Mouse (Mus musculus) limb, embryonic 10.5 days (tissue): ENCODE measurements around the gene Chit1. TPM values are rescaled to one million over a fixed set of nuclear protein-coding genes. Genes with fewer than 3 reads are reported as not detected.

Experiments
- DNase-seq: peaks from one replicate; pipeline ENCODE4 v3.0.0-alpha.2; 2017; ENCODE audit warnings: low spot score
- H3K27ac ChIP-seq: fragments of 300-500 bp; sonication (generic); 2 replicates; pipeline ENCODE4 v1.5.1; 2016; ENCODE audit warnings: mild to moderate bottlenecking
- H3K27me3 ChIP-seq: fragments of 300-500 bp; sonication (generic); 2 replicates; pipeline ENCODE4 v1.6.1; 2016; ENCODE audit warnings: low read depth, mild to moderate bottlenecking; ENCODE audit not compliant: poor library complexity, severe bottlenecking
- H3K36me3 ChIP-seq: fragments of 300-500 bp; sonication (generic); 2 replicates; pipeline ENCODE4 v1.6.1; 2016; ENCODE audit warnings: mild to moderate bottlenecking, moderate library complexity
- H3K4me1 ChIP-seq: fragments of 300-500 bp; sonication (generic); 2 replicates; pipeline ENCODE4 v1.6.1; 2016
- H3K4me3 ChIP-seq: fragments of 300-500 bp; sonication (generic); 2 replicates; pipeline ENCODE4 v1.5.1; 2016; ENCODE audit warnings: mild to moderate bottlenecking, moderate library complexity
- H3K9me3 ChIP-seq: fragments of 300-500 bp; sonication (generic); replicated peaks from 2 replicates; pipeline ENCODE4 v1.6.1; 2016; ENCODE audit warnings: mild to moderate bottlenecking
- WGBS: fragments of 180-500 bp; shearing (Covaris S2); methylation state at CpG from one replicate; pipeline ENCODE4 v1.1.7; 2016; 5-methylcytosine and 5-hydroxymethylcytosine counted together
- polyA plus RNA-seq: library from polyadenylated mRNA; unstranded; fragments of >200 nt; fragmentation: Nextera tagmentation; extraction: Ambion mirVana; gene quantifications from 2 replicates; pipeline ENCODE4 v1.2.1, GENCODE M21; 2016

Gene Chit1
- polyA plus RNA-seq, result not detected in 2 replicates

DNA sequence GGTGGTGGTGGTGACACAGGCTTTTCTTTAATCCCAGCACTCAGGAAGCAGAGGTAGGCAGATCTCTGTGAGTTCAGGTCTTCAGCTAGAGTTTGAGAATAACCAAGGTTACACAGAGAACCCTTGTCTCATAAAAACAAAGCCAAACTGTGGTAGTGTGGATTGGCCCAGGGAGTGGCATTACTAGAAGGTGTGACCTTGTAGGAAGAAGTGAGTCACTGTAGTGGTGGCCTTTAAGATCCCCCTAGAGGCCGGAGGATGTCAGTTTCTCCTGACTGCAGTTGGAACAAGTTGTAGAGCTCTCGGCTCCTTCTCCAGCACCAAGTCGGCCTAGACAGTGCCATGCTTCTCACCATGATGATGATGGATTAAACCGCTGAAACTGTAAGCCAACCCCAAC, at the start of gene Chit1:
Gene Chit1 (plus strand): TSS at position 264 of the 400 bp plus-strand sequence.
- no peak for DNase-seq
- Histone ChIP-seq H3K4me1 (peaks cover 18% of the 10 kb centered on the region), H3K9me3 (no peaks in the 10 kb centered on the region), H3K4me3 (no peak within 1 kb of the TSS), H3K27ac (no peak within 1 kb of the TSS), H3K36me3 (no peaks in the 10 kb centered on the region), H3K27me3 (0 out of 2 replicates have a peak, but pooled peaks cover 4% of the 10 kb centered on the region)
- WGBS, result 74% methylated on average over 4 of the region's 4 CpGs

DNA sequence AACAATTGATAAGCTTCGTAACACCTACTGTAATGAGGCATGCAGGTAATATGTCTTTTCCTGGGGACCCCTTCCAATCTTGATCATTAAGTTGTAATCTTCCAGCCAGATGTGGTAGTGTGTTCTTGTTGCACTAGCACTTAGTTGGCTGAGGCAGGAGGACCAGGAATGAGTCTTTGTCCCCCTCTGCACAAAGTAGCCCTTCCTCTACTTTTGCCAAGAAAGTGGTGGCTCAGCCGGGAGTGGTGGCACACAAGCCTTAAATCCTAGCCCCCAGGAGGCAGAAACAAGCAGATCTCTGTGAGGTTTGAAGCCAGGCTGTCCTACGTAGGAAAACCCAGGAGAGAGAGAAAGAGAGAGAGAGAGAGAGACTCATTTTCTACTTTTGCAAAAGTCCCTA, 49.1 kb upstream of the Chit1 start:
- no peak for DNase-seq
- WGBS, result 60% methylated on average over 3 of the region's 3 CpGs
- peaks cover 72% of the 10 kb centered on the region for H3K4me1 ChIP-seq
- H3K27me3 ChIP-seq, result peaks cover 9% of the 10 kb centered on the region
- no peaks in the 10 kb centered on the region for H3K36me3 ChIP-seq
- no peaks in the 10 kb centered on the region for H3K9me3 ChIP-seq
- peak overlapping the region; percentile 96 for H3K27ac ChIP-seq
- no peak overlapping the region for H3K4me3 ChIP-seq

DNA sequence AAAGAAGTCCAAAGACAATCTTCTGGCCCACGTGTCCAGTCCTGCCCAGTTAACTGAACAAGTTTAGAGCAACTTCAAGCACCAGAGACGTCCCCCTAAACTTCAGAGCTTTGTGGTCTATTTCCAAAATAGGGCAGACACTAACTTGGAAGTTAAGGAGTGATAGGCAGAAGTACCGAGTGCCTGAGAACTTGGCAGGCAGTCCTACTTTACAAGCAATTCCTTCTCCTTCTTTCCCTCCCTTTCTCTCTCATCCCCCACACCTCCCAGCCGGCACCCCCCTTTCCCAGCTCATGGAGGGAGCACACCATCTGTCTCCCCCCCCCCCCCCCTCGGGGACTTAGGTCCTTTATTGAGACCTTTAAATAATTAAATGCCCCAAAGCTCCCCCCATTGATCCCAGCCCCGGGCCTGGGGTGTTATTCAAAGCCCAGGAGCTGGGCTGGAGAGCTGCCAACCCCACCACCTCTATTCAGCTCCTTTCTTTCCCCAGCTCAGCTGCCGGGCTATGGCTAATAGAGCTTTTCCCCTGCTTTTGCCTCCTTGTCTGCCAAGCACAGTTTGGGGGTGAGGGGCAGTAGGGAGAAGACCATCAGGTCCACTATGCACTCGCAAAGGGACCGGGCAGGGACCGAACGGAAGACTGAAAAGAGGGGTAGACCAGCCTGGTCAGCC, 48.5 kb upstream of the Chit1 start:
- 12% methylated on average over 11 of the region's 11 CpGs for WGBS
- Histone ChIP-seq H3K4me1 (peaks cover 79% of the 10 kb centered on the region), H3K27ac (peak overlapping the region; percentile 96), H3K4me3 (peak overlapping the region; percentile 36), H3K9me3 (no peaks in the 10 kb centered on the region), H3K36me3 (no peaks in the 10 kb centered on the region), H3K27me3 (peaks cover 9% of the 10 kb centered on the region)
- DNase-seq, result no peak

DNA sequence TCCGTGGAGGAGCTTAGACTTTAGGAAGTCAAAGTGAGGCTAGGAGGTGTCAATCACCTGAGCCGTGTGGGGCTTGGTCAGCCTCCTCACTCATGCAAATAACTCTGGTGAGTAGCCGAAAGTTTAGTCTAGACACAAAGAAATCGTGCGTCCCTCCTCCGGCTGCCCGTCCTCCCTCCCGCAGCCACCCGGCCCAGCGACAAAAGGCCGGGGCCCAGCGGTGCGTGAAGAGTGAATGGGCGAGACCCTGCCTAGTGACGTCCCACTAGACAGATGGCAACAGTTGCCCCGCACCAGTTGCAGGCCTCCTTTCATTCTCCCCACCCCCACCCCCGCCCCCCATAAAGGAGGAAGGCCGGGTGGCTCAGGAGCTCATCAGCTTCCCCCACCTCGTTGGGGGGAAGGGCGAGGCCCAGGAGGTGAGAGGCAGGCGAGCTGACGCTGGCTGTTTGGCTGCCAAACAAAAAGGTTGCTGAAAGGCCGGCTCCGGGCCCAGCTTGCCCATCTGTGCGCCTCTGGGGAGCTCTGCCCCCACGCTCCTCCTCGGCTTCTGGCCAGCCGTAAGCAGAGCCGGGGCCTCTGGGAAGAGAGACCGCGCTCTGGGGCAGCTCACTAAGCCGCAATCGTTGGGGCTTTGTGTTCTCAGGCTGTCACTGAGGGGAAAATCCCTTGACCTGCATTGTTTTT, 47.8 kb upstream of the Chit1 start:
- Histone ChIP-seq H3K4me3 (peak overlapping the region; percentile 36), H3K36me3 (no peaks in the 10 kb centered on the region)
- WGBS, result 1% methylated on average over 33 of the region's 33 CpGs

DNA sequence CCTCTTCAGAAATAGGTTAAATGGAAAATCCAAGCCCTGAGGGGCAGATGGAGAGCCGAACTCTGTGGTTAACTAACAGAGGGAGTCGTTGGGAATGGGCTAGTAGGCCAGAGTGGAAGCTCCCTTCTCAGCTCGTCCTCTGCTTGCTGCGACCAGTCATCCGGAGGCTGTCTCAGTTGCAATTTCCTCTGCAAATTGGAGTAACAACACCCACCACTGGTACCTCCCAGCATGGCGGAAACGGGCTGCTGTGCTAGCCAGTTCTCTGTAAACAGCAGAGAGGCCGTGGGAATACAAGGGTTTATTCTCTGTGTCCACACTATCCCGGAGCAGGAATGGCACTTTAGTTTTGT, 47.3 kb upstream of the Chit1 start:
- Histone ChIP-seq H3K4me1 (peaks cover 86% of the 10 kb centered on the region), H3K36me3 (no peaks in the 10 kb centered on the region), H3K9me3 (no peaks in the 10 kb centered on the region), H3K27me3 (peaks cover 4% of the 10 kb centered on the region; the same call in 1 of the 2 replicates), H3K4me3 (peak overlapping the region; percentile 36), H3K27ac (peak overlapping the region; percentile 96)
- 23% methylated on average over 9 of the region's 9 CpGs for WGBS
- no peak for DNase-seq

More for the DNA sequence above, 47.8 kb upstream of the Chit1 start:
- DNase-seq, result peak; percentile 69
- Histone ChIP-seq H3K27me3 (peaks cover 6% of the 10 kb centered on the region), H3K4me1 (peaks cover 86% of the 10 kb centered on the region), H3K9me3 (no peaks in the 10 kb centered on the region), H3K27ac (peak overlapping the region; percentile 96)

DNA sequence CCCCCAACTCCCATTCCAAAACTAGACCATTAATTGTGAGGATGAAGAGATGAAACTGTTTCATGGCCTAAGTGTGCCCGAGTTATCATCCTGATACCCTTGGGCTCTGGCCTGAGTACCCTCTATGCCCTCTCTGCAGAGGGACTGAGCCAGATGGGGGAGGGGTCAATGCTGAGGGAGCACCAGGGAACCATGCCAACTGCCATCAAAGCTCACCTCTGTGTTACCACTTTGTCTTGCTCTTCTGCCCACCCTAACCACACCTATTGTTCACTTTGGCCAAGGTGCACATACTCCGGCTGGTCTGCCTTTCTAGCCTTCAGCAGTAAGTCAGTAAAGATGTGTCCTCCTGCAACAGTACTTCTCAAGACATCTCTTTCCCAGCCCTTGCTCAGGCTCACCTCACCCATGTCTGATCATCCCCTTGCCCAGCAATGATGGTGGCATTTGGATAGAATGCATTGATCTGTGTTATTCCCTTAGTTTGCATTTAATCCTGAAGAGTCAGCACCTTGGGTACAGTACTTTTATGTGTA, 46.7 kb upstream of the Chit1 start:
- H3K27me3 ChIP-seq, result peaks cover 4% of the 10 kb centered on the region; the same call in 1 of the 2 replicates
- no peaks in the 10 kb centered on the region for H3K9me3 ChIP-seq
- no peak overlapping the region for H3K4me3 ChIP-seq
- WGBS, result 93% methylated on average over 2 of the region's 2 CpGs
- no peak for DNase-seq
- peak overlapping the region; percentile 96 for H3K27ac ChIP-seq
- H3K4me1 ChIP-seq, result peaks cover 86% of the 10 kb centered on the region
- no peaks in the 10 kb centered on the region for H3K36me3 ChIP-seq

DNA sequence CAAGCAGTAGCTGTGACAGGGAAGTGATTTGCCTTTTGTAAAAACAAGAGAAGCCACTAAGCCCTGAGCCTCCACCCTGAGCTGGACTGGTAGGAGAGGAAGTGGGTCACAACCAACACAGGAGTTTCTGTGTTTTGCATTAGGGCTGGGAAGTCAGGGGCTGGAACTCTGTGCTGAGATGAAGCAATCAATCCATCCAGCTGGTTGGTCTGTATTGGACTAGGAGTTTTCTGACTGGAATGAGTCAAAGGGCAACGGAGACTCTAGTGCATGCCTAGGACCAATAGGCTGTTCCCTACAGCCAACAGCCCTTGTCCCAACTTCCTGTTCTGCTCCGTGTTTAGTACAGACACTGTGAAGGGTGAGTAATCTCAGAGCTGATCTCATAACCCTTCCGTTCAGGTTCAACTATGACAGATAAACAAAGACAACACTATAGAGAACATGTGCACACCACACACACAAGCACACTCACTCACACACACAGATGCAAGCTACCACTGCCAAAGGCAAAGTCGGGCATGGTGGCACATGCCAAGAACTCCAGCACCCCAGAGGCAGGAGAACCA, 45.7 kb upstream of the Chit1 start:
- DNase-seq, result no peak
- Histone ChIP-seq H3K4me1 (peaks cover 80% of the 10 kb centered on the region), H3K27me3 (peaks cover 7% of the 10 kb centered on the region; the same call in 1 of the 2 replicates), H3K27ac (peak overlapping the region; percentile 96; the same call in 1 of the 2 replicates), H3K36me3 (no peaks in the 10 kb centered on the region), H3K4me3 (no peak overlapping the region), H3K9me3 (no peaks in the 10 kb centered on the region)
- 74% methylated on average over 4 of the region's 4 CpGs for WGBS

DNA sequence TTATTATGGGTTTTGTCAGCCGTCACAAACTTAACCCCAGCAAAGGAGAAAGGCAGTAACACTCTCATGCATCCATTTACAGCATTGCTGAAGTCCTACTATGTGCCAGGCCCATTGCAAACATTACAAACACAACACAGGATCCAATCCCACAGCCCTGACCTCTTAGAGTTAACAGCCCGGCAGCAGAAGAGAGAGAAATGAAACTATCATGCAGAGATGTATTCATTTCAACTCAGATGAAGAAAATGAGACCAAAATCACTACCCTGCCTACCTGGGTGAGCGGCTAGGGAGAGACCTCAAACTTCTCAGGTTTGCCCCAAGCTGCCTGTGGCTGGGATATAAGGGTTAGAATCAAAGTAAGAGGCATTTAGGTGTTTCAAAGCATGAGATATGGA, 44.5 kb upstream of the Chit1 start:
- no peaks in the 10 kb centered on the region for H3K36me3 ChIP-seq
- H3K4me1 ChIP-seq, result peaks cover 79% of the 10 kb centered on the region
- DNase-seq, result no peak
- no peaks in the 10 kb centered on the region for H3K9me3 ChIP-seq
- no peak overlapping the region for H3K4me3 ChIP-seq
- peak overlapping the region; percentile 96 for H3K27ac ChIP-seq
- H3K27me3 ChIP-seq, result peaks cover 7% of the 10 kb centered on the region; the same call in 1 of the 2 replicates
- WGBS, result 64% methylated on average over 3 of the region's 3 CpGs

DNA sequence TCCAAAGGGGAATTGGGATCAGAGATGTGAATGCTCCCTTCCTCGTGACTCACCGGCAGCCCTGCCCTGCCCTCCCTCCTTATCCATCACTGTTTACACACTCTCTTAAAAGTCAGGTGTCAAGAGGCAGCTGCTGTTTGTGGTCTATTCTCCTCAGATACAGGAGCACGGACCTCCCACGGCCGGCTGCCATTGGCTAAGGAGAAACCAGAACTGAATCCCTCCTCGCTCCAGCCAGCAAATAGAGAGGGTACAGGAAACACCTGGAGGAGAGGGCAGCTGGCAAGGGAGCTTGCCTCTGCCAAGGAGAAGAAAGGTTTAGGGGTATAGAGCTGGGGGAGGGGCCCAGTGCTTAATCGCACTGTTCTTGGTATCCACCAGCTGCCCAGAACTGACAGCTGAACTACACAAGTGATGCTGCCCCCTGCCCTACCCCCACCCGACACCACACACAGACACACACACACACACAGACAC, 43.9 kb upstream of the Chit1 start:
- H3K4me3 ChIP-seq, result peak overlapping the region; percentile 26; the same call in 1 of the 2 replicates
- H3K9me3 ChIP-seq, result no peaks in the 10 kb centered on the region
- peak overlapping the region; percentile 76 for H3K27ac ChIP-seq
- DNase-seq, result peak; percentile 67
- WGBS, result 9% methylated on average over 8 of the region's 8 CpGs
- peaks cover 4% of the 10 kb centered on the region; the same call in 1 of the 2 replicates for H3K27me3 ChIP-seq
- peaks cover 77% of the 10 kb centered on the region for H3K4me1 ChIP-seq
- no peaks in the 10 kb centered on the region for H3K36me3 ChIP-seq

DNA sequence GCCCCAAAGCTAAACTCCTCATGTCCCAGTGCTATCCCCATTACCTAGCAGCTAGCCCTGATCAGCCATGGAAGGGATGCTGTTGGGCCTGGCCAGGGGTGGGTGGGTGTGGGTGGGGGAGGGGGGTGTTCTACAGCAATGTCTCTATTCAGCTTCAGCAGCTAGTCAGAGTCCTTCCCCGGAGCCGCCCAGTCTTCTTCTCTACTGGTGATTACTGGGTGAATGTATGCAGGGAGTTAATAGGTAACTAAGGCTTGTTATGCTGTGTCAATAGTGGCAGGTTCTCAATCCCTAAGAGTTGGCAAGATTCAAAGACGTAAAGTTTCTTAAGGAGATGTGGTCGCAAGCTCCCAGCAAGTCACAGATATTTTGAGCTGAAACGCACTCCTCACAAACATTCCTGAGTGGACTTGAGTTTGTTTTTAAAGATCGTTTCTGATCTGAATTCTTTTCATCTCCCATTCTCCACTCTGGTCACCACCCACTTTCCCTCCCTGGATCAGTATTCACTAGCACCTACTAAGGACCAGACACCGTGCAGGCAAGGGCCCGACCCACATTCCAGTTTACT, 40.9 kb upstream of the Chit1 start:
- 83% methylated on average over 8 of the region's 8 CpGs for WGBS
- Histone ChIP-seq H3K27me3 (0 out of 2 replicates have a peak, but pooled peaks cover 3% of the 10 kb centered on the region), H3K36me3 (0 out of 2 replicates have a peak, but pooled peaks cover 2% of the 10 kb centered on the region), H3K4me3 (no peak overlapping the region), H3K9me3 (no peaks in the 10 kb centered on the region), H3K27ac (peak overlapping the region; percentile 16; the same call in 1 of the 2 replicates), H3K4me1 (peaks cover 47% of the 10 kb centered on the region)
- no peak for DNase-seq

DNA sequence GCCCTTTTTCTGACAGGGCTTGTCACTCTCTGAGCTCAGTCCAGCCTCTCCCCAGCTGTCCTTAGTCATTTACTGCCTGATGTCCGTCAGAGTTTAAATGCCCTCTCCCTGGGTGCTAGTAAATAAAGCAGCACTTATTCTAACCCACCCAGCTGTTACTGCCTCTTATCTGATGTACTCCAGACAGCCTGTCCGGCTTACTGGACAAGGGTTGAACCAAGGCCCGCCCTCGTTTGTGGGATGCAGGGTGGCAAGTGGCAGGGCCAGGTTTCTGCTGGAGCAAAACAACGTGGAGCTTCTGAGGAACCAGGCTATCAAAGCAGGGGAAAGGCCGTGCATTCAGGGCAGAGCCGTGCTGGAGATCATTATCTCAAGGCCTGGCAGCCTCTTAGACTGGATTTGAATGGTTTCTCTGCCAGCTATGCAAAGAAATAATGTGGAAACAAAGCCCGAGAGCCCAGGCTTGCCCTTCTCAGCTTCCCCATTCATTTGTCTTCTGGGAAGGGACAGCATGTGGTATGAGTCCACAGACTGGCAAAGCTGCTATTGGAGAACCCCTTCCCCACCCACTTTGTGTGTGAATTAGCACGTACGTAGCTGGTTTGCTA, 39.5 kb upstream of the Chit1 start:
- Histone ChIP-seq H3K4me3 (no peak overlapping the region), H3K27ac (peak overlapping the region; percentile 57; the same call in 1 of the 2 replicates), H3K27me3 (0 out of 2 replicates have a peak, but pooled peaks cover 3% of the 10 kb centered on the region), H3K9me3 (no peaks in the 10 kb centered on the region), H3K4me1 (peaks cover 35% of the 10 kb centered on the region), H3K36me3 (peaks cover 12% of the 10 kb centered on the region)
- no peak for DNase-seq
- WGBS, result 39% methylated on average over 10 of the region's 10 CpGs

DNA sequence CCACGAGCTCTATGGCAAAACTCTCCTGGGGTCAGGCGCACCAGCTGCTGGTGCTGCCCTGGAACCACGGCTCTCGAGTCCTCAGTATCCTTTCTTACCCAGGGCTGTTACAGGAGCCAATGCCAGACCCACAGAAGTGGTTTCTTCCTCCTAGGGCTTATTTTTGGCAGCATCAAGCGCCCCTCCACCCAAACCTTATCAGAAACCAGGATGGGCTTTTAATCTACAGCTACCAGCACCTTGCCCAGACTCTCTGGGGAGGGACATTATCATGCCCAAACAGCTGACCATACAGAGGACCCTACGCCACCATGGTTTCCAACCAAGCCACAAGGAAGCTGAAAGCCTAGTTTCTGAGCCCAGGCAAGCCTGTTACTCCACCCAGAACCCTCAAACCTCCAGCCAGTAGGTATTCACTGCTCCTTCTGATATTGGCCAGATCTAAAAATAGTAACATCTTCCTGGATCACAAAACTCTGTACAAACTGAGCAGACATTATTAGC, 37.9 kb upstream of the Chit1 start:
- H3K36me3 ChIP-seq, result peaks cover 20% of the 10 kb centered on the region
- no peak for DNase-seq
- WGBS, result 86% methylated on average over 6 of the region's 6 CpGs
- H3K9me3 ChIP-seq, result no peaks in the 10 kb centered on the region
- H3K27ac ChIP-seq, result no peak overlapping the region
- H3K4me3 ChIP-seq, result no peak overlapping the region
- peaks cover 13% of the 10 kb centered on the region for H3K27me3 ChIP-seq
- peaks cover 33% of the 10 kb centered on the region for H3K4me1 ChIP-seq
